Mouse (Mus musculus) midbrain, embryonic 16.5 days (tissue): Measurements from ENCODE around the gene Pcx. TPM values are rescaled to one million over a fixed set of nuclear protein-coding genes. Genes with fewer than 3 reads are reported as not detected.
A peak's percentile ranks its signal among the peaks of the same experiment; 100 is the strongest.

ENCODE experiments used
- ATAC-seq: fragments of 200-750 bp; cut with Nextera tagmentation; 2 replicates; pipeline ENCODE4 v1.8.0; 2017; ENCODE audit warnings: moderate TSS enrichment
- H3K27ac ChIP-seq: fragments of 300-500 bp; sonication (generic); 2 replicates; pipeline ENCODE4 v1.5.1; 2014; ENCODE audit warnings: mild to moderate bottlenecking, low read length, mixed read lengths
- H3K27me3 ChIP-seq: fragments of 300-500 bp; sonication (generic); 2 replicates; pipeline ENCODE4 v1.6.1; 2014; ENCODE audit warnings: low read depth, low read length, mixed read lengths; ENCODE audit not compliant: control insufficient read depth, insufficient read depth
- H3K36me3 ChIP-seq: fragments of 300-500 bp; sonication (generic); 2 replicates; pipeline ENCODE4 v1.6.1; 2014; ENCODE audit warnings: mild to moderate bottlenecking, low read length, moderate library complexity, mixed read lengths; ENCODE audit not compliant: control insufficient read depth, insufficient read depth
- H3K4me1 ChIP-seq: fragments of 300-500 bp; sonication (generic); 2 replicates; pipeline ENCODE4 v1.6.1; 2014; ENCODE audit warnings: mild to moderate bottlenecking, low read length, mixed read lengths; ENCODE audit not compliant: control insufficient read depth, insufficient read depth
- H3K4me2 ChIP-seq: fragments of 300-500 bp; sonication (generic); 2 replicates; pipeline ENCODE4 v1.6.1; 2014; ENCODE audit warnings: mild to moderate bottlenecking, low read length, mixed read lengths
- H3K4me3 ChIP-seq: fragments of 300-500 bp; sonication (generic); 2 replicates; pipeline ENCODE4 v1.5.1; 2014; ENCODE audit warnings: low read depth, mild to moderate bottlenecking, low read length, moderate library complexity, mixed read lengths
- H3K9ac ChIP-seq: fragments of 300-500 bp; sonication (generic); 2 replicates; pipeline ENCODE4 v1.6.1; 2014; ENCODE audit warnings: low read depth, low read length, mixed read lengths
- H3K9me3 ChIP-seq: fragments of 300-500 bp; sonication (generic); replicated peaks from 2 replicates; pipeline ENCODE4 v1.6.1; 2014; ENCODE audit warnings: mild to moderate bottlenecking, low read length, mixed read lengths; ENCODE audit not compliant: control insufficient read depth, poor library complexity, severe bottlenecking
- WGBS: fragments of 180-500 bp; shearing (Covaris S2); extraction: QIAGEN DNeasy Blood & Tissue Kit; methylation state at CpG from one replicate; pipeline ENCODE4 v1.1.7; 2014; 5-methylcytosine and 5-hydroxymethylcytosine counted together
- polyA plus RNA-seq: library from polyadenylated mRNA; unstranded; fragments of >200 nt; fragmentation: Nextera tagmentation; extraction: Ambion mirVana; gene quantifications from 2 replicates; pipeline ENCODE4 v1.2.1, GENCODE M21; 2015

Pcx gene
- polyA plus RNA-seq, 1 experiment from 2014 or later, result 35.3 TPM

- H3K27me3 ChIP-seq, result no peaks in the 10 kb centered on the region
- peaks cover 9% of the 10 kb centered on the region; the same call in 1 of the 2 replicates for H3K4me1 ChIP-seq
- H3K4me3 ChIP-seq, result no peak overlapping the region
- 69% methylated on average over 3 of the region's 3 CpGs for WGBS
- no peak overlapping the region for H3K9ac ChIP-seq
- H3K36me3 ChIP-seq, result no peaks in the 10 kb centered on the region
- H3K4me2 ChIP-seq, result no peak overlapping the region
- ATAC-seq, result no peak
- no peaks in the 10 kb centered on the region for H3K9me3 ChIP-seq
- H3K27ac ChIP-seq, result no peak overlapping the region
These were observed 2.5 kb upstream of the Pcx start for GRCm38 (mm10) chr19:4507746-4508145.

- Histone ChIP-seq H3K9ac (peak overlapping the region; percentile 61; the same call in 1 of the 2 replicates), H3K9me3 (no peaks in the 10 kb centered on the region), H3K36me3 (no peaks in the 10 kb centered on the region), H3K4me1 (peaks cover 9% of the 10 kb centered on the region; the same call in 1 of the 2 replicates), H3K27me3 (no peaks in the 10 kb centered on the region), H3K27ac (no peak overlapping the region), H3K4me2 (peak overlapping the region; percentile 80), H3K4me3 (peak overlapping the region; percentile 70)
- 8% methylated on average over 13 of the region's 13 CpGs for WGBS
- no peak for ATAC-seq
These were observed 1.0 kb downstream of the Pcx start for GRCm38 (mm10) chr19:4511116-4511841.

DNA sequence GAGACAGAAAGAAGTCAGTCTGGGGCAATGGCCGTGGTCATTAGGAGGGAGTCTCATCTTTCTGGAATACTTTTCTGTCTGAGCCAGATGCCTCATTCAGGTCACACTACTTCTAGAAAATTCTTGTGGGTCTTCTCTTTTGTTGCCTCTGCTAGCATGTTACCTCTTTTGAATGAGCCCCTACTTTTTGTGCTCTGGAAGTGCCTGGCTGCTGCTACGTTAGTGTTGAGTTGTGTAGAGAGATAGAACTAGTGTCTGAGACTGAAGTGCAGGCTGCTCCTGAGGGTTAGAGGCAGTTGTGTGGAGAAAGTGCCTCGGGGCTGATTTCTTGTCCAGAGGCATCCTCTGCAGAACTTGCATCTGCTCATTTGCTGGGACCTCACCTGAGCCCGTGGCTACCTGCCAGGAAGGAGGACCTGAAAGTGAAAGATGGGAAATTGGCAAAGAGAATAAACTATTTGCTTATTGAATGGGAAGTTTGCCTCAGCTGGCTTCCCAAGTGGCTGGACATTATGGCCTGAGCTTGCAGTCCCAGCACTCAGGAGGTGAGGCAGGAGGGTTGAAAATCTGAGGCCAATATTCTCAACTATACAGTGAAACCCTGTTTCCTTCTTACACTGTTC, 3.1 kb downstream of the Pcx start:
- no peak overlapping the region for H3K4me2 ChIP-seq
- H3K27me3 ChIP-seq, result no peaks in the 10 kb centered on the region
- H3K36me3 ChIP-seq, result no peaks in the 10 kb centered on the region
- no peak overlapping the region for H3K9ac ChIP-seq
- H3K9me3 ChIP-seq, result no peaks in the 10 kb centered on the region
- no peak overlapping the region for H3K4me3 ChIP-seq
- no peak for ATAC-seq
- H3K4me1 ChIP-seq, result peaks cover 9% of the 10 kb centered on the region; the same call in 1 of the 2 replicates
- H3K27ac ChIP-seq, result no peak overlapping the region
- WGBS, result 81% methylated on average over 4 of the region's 4 CpGs

GRCm38 (mm10) chr19:4515746-4516145, 5.5 kb downstream of the Pcx start:
- Histone ChIP-seq H3K9me3 (no peaks in the 10 kb centered on the region), H3K4me2 (no peak overlapping the region), H3K4me1 (peaks cover 4% of the 10 kb centered on the region; the same call in 1 of the 2 replicates), H3K9ac (no peak overlapping the region), H3K36me3 (no peaks in the 10 kb centered on the region), H3K27ac (no peak overlapping the region; the same call in 1 of the 2 replicates), H3K27me3 (no peaks in the 10 kb centered on the region), H3K4me3 (no peak overlapping the region)
- WGBS, result 43% methylated on average over 2 of the region's 2 CpGs
- no peak for ATAC-seq

GRCm38 (mm10) chr19:4516288-4516687, 6.0 kb downstream of the Pcx start:
- no peaks in the 10 kb centered on the region for H3K27me3 ChIP-seq
- H3K27ac ChIP-seq, result peak overlapping the region; percentile 55
- no peak overlapping the region for H3K4me3 ChIP-seq
- no peak overlapping the region for H3K4me2 ChIP-seq
- H3K9me3 ChIP-seq, result no peaks in the 10 kb centered on the region
- no peaks in the 10 kb centered on the region for H3K36me3 ChIP-seq
- no peaks in the 10 kb centered on the region for H3K4me1 ChIP-seq
- 64% methylated on average over 2 of the region's 2 CpGs for WGBS
- ATAC-seq, result no peak
- H3K9ac ChIP-seq, result no peak overlapping the region

DNA sequence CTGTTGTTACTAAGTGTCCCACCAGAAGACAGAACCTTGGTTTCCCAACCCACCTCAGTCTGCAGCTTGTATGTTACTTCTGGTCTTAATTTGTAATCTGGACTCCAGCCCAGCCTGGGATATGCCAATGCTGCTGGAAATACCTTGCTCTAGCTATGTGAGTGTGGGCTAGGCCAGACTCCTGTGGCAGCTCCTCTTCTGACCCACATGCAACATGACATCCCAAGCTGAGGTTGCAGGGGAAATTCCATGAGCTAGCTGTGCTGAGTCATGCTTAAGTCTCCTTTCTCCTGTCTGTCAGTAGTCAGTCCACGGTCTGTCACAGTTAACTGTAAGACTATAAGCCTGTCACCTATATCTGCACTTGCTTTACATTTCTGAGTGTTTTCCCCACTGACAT, 7.2 kb downstream of the Pcx start:
- Histone ChIP-seq H3K9me3 (no peaks in the 10 kb centered on the region), H3K27me3 (no peaks in the 10 kb centered on the region), H3K27ac (no peak overlapping the region), H3K4me2 (no peak overlapping the region), H3K4me3 (no peak overlapping the region), H3K36me3 (no peaks in the 10 kb centered on the region), H3K4me1 (no peaks in the 10 kb centered on the region), H3K9ac (no peak overlapping the region)
- WGBS, result 91% methylated on average over 1 of the region's 1 CpGs
- no peak for ATAC-seq

- H3K27ac ChIP-seq, result no peak overlapping the region
- H3K9me3 ChIP-seq, result no peaks in the 10 kb centered on the region
- no peaks in the 10 kb centered on the region for H3K36me3 ChIP-seq
- H3K4me3 ChIP-seq, result no peak overlapping the region
- no peaks in the 10 kb centered on the region for H3K27me3 ChIP-seq
- H3K4me2 ChIP-seq, result no peak overlapping the region
- no peak overlapping the region for H3K9ac ChIP-seq
- WGBS, result 96% methylated on average over 3 of the region's 3 CpGs
- H3K4me1 ChIP-seq, result no peaks in the 10 kb centered on the region
- no peak for ATAC-seq
These were observed 11.3 kb downstream of the Pcx start for GRCm38 (mm10) chr19:4521426-4522050.

DNA sequence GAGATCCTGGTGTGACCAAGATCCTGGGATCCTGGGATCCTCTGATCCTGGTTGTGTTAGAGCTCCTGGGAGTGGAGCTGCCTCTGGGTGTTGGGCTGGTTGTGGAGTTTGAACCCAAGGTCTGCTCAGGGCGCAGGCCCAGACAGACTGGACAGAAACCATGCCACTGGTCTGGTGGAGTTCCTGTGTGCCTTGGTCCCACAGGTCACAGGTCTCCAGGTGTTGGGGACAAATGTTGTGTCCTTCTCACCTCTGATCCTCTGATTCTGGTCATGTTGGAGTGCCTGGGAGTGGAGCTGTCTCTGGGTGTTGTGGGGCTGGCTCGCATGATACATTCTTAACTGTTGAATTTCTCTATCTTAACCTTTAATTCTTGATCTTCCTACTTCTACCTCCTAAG, 24.4 kb downstream of the Pcx start:
- ATAC-seq, result no peak
- WGBS, result 88% methylated on average over 2 of the region's 2 CpGs

DNA sequence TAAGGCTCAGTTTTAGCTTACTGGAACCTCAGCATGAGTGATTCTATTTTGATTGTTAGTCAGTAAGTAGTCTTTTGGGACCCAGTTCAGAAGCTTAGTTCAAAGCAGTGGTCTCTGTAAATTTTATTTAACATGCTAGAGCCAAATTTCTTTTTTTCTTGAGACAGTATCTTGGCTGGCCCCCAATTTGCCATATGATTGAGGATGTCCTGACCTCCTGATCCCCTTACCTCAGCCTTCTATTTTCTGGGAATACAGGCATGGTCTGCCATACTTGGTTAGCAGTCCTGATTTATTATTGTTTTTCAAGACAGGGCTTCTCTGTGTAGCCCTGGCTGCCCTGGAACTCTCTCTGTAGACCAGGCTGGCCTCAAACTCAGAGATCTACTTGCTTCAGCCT, 25.6 kb downstream of the Pcx start:
- Histone ChIP-seq H3K36me3 (no peaks in the 10 kb centered on the region), H3K27me3 (no peaks in the 10 kb centered on the region), H3K4me1 (no peaks in the 10 kb centered on the region), H3K4me2 (no peak overlapping the region), H3K9me3 (no peaks in the 10 kb centered on the region), H3K4me3 (no peak overlapping the region), H3K27ac (no peak overlapping the region), H3K9ac (no peak overlapping the region)
- ATAC-seq, result no peak

More for the DNA sequence above, 24.4 kb downstream of the Pcx start:
- H3K9me3 ChIP-seq, result no peaks in the 10 kb centered on the region
- H3K4me3 ChIP-seq, result no peak overlapping the region
- no peak overlapping the region for H3K27ac ChIP-seq
- H3K4me2 ChIP-seq, result no peak overlapping the region
- no peak overlapping the region for H3K9ac ChIP-seq
- H3K27me3 ChIP-seq, result no peaks in the 10 kb centered on the region
- H3K36me3 ChIP-seq, result no peaks in the 10 kb centered on the region
- H3K4me1 ChIP-seq, result no peaks in the 10 kb centered on the region
